Mouse (Mus musculus) erythroblast, embryonic 14.5 days (primary cell): ENCODE data around the gene Gpr108.

Experiments
- GATA1 ChIP-seq: IDR thresholded peaks from 2 replicates; pipeline ENCODE4 v1.6.1; 2012; ENCODE audit warnings: low read length, inconsistent platforms, mixed read lengths
- TAL1 ChIP-seq: IDR thresholded peaks from 3 replicates; pipeline ENCODE4 v1.6.1; 2012; ENCODE audit warnings: low read length, inconsistent platforms, mixed read lengths

DNA sequence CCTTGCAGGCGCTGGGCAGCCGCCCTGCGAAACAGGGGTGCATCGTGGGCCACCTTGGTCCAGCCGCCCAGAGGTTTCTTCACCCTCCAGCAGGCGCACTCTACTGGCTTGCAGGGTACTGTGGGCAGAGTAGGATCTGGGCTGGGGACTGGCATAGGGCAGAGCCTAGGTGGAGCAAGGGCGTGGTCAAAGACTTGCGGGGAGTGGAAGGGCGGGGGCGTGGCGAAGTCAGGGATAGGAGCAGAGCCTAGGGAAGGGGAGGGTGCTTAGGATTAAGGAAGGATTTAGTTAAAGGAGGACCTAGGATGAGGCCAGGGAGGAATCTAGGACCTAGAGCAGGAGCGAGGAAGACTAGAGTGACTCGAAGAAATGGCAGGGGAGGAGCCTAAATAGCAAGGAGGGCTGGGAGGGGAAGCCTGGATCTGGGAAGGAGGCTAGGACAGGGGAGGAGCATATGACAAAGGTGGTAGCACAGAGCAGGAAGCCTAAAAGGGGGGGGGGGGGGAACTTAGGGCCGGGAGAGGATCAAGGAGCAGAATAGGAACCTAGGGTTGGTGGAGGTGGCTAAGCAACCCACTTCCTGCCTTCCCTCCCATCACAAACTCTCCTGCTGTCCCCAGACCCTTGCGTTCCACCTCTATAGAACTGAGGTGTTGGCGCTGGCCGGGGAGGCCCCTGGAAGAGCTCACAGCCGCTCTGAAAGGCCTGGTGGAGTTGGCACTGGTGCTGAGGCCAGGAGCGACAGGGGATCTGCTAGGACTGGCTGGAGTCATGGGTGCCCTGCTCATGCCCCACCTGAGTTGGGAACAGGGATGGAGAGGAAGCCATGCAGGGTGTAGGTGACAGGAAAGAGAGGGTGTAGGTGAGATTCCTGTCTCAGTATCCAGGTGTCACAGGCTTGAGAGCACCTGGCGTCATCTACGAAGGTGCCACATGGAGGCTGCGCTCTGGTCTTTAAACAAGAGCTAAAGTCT lies 17.0 kb upstream of the Gpr108 start:
- TF ChIP-seq GATA1 (no peak), TAL1 (no peak)
